Mouse (Mus musculus) layer of hippocampus, postnatal 10 days (tissue): ENCODE data around the gene Kcnh6. TPM values are rescaled to one million over a fixed set of nuclear protein-coding genes. Genes with fewer than 3 reads are reported as not detected.
"Not testable (repeated sequence)": the region's sequence is repeated elsewhere in the genome, so short reads cannot be mapped to it uniquely, and the experiment has no call there.

Experiments
- DNase-seq, 2 experiments: peaks; one replicate each; pipeline ENCODE4 v3.0.0; 2021; ENCODE audit warnings: low spot score in 2 of 2
- total RNA-seq, 2 experiments: library from RNA; stranded (reverse); gene quantifications; 2 replicates each; pipeline ENCODE4 v1.2.3; 2021

Kcnh6 gene
- total RNA-seq, 2 experiments from 2014 or later: 0.76 to 0.82 TPM

DNA sequence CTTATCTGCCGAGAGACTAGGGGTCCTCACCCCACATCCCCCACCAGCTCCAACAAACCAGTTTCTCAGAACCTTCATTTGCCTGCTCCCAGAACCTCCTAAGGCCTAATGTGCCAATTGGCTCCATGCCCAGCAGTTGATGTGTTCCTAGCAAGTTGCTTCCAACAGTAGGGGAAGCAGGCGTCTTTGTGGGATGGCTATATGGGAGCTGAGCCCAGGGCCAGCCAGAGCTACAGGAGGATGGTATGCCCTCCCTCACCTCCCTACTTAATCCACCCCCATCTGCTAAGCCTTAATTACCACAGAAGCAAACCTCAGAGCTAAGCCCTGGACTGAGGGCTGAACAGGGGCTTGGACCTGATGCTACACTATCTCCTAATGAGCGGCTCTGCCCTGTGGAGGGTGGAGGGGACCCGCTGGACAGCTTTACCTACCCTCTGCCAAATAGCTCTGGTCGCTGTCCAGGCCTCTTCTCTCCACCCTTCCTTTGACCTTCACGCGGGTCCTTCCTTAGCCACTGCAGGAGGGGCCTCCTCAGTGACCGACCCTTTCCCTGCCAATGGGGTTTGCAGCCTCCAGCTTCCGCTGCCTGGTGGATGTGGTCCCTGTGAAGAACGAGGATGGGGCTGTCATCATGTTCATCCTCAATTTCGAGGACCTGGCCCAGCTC lies 5.8 kb downstream of the Kcnh6 start:
- DNase-seq: peak; percentile 64 to 67

DNA sequence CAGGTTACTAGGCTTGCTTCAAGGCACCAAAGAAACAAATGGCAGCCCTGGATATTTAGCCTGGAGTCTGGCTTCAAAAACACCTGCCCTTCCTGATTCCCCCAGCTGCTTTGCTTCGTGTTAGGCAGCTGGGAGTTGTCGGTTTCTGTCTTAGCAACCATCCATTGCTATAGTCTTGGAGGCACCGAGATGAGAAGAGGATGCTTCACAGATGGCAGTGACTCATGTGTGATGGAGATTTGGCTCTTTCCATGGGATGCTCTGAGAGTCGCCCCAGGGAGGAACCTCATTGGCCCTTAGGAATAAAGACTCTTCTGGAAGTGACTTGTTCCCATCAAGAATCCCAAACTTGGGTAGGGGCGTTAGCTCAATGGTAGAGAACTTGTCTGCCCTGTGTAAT lies 8.5 kb downstream of the Kcnh6 start:
- no peak for DNase-seq

DNA sequence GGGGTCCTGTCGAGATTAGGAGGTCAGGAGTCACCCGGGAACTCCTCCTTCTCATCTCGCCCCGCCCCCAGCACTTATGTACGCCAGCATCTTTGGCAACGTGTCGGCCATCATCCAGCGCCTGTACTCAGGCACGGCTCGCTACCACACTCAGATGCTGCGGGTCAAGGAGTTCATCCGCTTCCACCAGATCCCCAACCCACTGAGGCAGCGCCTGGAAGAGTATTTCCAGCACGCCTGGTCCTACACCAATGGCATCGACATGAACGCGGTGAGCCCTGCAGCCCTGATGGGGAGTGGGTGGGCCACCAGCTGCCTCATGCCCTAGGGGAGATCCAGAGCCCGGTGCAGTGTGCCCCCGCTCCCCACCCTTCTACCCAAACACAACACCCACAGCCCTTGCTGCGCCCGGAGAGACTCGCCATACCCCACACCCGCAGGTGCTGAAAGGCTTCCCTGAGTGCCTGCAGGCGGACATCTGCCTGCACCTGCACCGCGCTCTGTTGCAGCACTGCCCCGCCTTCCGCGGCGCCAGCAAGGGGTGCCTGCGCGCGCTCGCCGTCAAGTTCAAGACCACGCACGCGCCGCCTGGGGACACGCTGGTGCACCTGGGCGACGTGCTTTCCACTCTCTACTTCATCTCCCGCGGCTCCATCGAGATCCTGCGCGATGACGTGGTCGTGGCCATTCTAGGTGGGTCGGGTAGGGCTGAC lies 12.3 kb downstream of the Kcnh6 start:
- peak in 1 of 2 experiments; percentile 43 for DNase-seq

DNA sequence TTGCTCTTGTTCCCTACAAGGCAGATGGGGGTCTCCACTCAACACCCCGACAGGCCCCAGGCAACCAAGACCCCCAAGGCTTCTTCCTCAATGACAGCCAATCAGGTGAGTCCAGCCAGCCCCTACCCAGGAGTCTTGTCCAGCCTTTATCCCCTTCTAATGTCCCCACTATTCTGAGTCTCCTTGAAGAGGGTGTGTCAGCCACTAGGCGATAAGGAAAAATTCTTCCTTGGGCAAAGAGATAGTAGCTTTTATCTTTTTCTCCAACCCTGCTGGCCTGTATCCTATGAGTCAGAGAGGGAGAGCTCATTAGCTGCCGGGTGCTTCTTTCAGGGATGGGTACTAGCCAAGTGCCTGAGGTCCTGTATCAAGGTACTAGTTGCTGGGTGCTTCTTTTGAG lies 17.9 kb downstream of the Kcnh6 start:
- no peak for DNase-seq

DNA sequence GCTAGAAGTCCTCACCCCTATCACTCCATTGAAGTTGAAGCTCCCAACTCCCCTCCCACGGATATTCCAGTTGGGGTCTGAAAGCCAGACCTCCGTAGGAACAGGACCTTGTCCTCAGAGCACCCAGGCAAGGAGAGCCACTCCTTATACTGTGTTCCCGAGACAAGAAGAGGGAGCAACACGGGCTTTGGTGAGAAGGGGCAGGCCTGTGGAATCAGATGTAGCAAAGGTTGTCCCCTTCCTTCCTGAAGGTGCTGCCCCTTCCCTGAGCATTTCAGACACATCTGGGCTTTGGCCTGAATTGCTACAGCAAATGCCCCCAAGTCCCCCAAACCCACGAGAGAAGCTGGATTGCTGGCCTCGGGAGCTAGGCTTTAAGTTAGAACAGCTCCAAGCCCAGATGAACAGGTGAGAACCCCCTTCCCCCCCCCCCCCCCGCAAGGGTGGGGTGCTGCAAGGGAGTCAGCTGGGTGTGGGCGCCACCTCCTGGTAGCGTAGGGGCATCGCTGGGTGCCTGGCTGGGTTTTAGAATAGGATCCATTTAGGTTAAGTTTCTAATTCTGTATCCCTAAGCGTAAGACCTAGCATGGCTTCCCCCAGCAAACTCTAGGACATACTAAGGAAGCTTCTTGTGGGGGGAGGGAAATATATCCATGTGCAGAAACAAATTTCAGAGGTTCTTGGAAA lies 18.7 kb downstream of the Kcnh6 start:
- peak; percentile 68 to 79 for DNase-seq

DNA sequence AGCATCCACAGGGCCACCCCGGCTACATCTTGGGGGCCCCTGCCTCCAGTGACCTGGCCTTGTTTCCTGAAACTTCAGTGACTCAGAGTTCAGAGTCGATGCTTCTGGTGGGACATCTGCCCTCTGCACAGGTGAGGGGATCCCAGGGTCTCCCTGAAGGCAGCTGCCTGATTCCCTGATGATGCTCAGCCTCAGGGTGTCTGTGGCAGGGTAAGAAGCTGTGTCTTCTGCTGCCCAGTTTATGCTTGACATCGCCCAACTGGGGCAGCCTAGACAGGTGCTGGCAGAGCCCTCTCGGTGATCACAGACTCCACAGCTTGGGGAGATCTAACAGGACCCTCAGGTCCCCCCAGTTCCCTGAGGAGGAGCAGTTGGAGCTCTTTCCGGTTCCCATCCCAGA lies 19.7 kb downstream of the Kcnh6 start:
- DNase-seq: no peak

DNA sequence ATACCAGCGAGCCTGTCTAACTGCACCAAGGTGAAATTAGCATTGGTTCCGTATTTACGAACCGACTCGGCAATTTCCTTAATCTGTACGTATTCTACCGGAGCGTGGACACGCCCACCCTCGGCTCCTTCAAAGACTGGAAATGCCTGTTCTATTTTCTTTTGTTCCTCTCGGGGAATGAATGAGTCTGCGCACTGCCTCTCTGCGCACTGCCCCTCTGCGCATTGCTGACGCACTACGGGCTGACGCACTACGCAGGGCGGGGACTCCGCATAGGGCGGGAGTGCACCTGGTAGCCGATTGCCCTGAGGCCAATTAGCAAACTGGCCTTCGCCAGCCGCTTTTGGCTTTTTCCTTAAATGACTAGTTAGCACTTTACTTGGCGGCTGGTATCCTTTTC lies 24.1 kb downstream of the Kcnh6 start:
- DNase-seq: not testable (repeated sequence)

DNA sequence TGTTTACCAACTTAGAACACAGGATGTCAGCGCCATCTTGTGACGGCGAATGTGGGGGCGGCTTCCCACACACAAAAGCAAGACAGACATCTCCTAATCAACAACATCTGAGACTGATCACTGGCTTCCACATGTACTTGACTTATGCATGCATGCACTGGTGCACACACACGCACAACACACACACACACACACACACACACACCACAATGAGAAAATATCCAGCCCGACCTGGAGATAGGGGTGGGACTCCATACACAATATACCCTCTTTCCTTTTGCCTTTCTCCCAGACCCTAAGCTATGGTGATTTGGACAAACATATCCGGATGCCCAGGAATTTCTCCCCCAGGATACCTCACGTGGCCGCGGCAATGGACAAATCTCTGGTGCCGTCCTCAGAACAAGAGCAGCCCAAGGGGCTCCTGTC lies 25.6 kb downstream of the Kcnh6 start:
- no peak for DNase-seq

DNA sequence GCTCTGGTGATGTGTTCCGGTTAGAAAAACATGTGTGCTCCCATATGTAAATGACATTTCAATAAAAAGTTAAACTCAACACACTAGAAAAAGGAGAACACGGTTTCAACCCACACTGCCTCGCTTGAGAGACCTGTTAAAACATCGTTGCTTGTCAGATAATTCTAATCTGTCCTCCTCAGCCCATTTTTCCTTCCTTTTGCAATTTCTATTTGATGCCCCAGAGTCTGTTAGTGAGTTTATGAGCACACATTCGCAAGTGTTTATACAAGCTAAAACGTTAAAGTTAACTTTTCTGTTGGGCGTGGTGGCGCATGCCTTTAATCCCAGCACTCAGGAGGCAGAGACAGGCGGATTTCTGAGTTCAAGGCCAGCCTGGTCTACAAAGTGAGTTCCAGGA lies 27.1 kb downstream of the Kcnh6 start:
- DNase-seq: no peak

DNA sequence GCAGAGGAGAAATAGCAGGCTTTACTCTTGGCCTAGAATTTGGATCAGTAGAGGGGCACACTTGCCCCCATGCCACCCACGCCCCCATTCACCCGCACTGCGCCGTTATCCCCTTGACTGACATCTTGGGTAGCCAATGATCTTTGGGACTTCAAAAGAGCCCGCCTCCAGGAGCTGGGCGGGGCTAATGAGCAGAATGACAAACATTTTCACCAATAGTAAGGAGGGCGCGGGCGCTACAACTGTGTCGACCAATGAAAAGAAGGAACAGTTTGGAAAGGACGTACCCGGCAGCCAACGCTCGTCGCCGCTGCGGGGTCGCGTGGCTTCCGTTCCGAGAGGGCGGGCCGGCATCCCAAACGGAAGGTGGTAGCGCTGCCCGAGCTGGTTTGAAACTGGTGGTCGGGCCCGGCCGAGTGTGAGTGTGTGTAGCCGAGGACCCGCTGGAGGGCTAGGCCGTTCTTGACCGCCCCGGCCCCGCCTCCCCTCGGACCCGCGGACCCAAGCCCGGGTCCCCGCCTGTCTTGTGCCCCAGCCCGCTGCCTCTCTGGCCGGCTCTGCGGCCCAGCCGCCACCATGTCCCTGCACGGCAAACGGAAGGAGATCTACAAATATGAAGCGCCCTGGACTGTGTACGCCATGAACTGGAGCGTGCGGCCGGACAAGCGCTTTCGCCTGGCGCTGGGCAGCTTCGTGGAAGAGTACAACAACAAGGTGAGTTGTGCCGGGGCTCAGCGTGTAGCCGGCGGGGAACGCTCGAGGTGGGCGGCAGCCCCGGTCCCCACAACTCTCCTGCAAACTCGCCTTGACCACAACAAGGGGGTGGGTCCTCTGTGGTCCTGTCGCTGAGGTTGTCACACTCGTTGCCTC lies 28.9 kb downstream of the Kcnh6 start, which contains the start of gene Dcaf7:
Gene Dcaf7, plus strand, starts transcription at position 325 of the 870 bp plus-strand sequence.
- peak; percentile 99 to 100 for DNase-seq

DNA sequence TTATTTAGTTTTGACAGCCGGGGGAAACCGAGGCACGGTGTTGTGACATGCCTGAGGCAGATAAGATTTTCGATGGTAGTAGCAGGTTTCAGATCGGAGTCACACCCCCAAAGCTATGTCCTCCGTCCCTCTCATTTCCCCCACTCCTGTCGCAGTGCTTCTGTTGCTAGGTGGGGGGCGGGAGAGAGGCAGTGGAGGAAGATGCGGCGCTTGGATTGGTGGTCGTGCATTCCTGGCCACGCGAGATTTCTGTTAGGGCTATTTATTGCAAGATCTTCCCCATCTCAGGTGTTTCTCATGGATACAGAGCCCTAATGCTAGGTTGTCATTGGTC lies 29.5 kb downstream of the Kcnh6 start:
- peak; percentile 69 to 76 for DNase-seq

DNA sequence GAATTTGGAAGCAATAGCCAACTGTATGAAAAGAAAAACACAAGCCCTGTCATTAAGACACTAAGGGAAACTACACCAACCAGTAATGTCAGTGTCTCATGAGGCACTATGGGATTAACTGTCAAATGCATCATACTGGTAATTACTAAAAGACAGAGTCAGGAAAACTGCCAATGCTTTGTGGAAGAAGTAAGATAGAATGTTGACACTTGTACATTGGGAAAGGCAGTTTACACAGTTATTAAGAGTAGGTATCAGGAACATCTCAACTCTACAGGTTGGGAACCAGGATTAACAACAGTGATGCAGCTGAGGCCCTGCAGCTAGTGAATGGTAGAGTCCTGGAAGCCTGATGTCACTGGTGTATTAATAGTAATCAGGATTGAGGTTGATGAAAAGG lies 36.4 kb downstream of the Kcnh6 start:
- DNase-seq: no peak

DNA sequence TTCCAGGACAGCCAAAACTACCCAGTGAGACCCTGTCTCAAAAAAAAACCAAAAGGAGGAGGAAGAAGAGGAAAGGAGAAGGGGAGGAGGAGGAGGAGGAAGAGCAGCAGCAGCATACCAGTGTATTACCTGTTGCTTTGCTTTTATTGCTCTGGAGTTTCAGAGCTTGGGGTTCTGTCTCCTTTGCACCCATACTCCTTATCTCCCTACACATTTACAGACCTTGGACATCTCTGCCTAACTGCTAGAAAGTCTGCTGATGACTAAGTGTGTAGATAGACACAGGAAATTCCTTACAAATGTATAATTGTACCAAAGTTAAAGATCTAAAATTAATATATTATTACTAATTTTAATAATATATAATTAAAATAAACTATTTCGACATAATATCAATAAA lies 37.3 kb downstream of the Kcnh6 start:
- no peak for DNase-seq

DNA sequence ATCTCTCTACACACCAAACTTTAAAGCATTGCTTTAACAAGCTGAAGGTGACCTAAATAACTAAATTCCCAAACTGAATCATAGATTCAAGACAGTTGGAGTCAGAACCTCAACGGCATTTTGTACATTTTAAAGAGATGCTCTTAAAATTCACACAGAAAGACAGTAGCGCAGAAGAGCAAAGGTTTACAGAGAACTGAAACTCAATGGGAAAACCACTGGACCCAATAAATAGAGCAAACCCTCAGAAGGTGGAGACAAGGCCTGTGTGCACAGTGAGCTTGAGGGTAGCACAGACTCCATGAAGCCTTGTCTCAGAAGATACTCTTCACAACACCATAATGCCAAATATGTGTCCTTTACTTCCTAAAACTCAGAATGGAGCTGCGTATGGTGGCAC lies 37.9 kb downstream of the Kcnh6 start:
- no peak for DNase-seq

DNA sequence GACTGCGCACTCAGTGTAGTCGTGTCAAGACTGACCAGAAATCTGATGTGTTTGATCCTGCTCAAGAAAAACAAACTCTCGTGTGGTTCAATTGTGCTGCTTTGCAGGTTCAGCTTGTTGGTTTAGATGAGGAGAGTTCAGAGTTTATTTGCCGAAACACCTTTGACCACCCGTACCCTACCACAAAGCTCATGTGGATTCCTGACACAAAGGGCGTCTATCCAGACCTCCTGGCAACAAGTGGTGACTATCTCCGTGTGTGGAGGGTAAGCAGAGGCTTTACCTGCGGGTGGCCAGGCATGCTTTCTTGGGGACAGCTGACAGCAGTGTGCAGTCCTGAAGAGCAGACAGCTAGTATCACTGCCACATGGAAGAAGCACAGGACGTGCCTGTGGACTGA lies 38.7 kb downstream of the Kcnh6 start:
- DNase-seq: no peak

DNA sequence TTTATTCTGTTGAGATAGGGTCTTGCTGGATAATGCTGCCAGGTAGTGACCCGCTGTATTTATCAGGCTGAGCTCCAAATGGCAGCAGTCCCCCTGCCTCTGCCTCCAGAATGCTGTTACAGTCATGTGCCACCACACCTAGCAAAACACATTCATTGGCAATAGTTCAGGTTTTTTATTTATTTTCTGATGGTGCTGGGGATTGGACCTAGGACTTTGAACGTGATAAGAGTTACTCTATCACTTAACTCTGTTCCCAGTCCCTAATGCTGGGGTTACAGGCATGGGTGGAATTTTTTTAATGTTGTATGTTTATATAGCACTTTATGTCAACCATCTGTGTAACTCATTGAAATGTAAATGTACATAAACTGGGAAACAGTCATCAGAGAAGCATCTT lies 46.0 kb downstream of the Kcnh6 start:
- DNase-seq: no peak

DNA sequence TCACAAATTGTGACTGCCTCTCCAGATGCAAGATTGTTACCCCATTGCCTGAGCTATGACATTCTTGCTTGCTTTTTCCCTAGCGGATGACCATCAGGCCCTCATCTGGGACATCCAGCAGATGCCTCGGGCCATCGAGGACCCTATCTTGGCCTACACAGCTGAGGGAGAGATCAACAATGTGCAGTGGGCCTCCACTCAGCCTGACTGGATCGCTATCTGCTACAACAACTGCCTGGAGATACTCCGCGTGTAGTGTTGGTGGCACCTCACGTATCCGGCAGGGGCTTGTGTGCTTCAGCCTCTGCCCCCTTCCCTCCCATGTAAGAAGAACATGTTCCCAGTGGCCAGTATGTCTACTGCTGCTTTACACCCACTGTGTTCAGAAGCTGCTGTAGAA lies 46.7 kb downstream of the Kcnh6 start:
- no peak for DNase-seq

DNA sequence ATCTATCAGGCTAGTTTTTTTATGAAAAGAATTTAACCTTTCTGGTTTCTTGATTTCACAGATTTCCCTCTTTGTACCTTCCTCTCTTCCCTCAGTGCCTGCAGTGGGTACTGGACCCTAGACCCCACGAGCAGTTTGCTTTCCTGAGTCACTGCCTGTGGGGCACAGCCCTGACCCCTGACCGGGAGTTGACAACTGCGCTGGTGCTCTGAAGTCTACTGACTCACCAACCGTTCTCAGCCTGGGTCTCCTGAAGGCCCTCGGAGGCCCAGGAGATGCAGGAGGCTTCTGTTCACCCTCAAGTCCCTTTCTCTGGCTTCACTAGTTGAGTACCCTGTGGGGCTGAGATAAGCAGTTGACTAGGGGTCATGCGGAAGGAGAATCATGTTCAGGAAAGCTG lies 47.4 kb downstream of the Kcnh6 start:
- DNase-seq: no peak

DNA sequence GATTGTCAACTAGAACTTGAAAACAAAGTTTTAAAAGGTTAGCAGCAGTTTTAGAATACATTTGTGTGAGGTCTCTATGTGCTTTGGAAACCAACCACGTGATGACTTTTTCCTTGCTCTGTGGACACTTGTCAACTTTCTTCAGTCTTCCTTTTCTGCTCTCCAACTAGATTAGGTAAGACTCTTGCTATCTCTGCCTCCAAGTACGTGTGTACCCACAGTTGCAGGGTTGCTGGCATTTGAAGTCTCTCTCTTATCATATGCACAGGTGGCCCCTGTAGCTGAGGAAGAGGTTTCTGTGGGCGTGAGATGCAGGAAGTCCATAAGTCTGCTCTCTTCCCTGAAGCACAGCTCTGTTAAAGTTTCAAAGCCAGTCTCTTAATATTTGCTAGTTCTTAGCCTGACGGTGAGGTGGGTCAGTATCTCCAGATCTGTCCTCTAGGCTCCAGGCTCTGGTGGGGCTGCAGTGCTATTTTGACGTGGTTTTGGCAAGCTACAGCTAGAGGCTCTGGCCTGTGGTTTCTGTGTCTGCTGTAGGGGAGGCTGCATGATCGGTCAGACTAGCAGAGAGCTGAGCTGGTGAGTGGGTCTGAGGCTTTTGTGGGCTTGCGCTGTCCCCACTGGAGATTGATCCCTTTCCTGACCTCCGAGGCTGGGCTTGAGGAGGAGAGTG lies 49.0 kb downstream of the Kcnh6 start:
- DNase-seq: no peak

DNA sequence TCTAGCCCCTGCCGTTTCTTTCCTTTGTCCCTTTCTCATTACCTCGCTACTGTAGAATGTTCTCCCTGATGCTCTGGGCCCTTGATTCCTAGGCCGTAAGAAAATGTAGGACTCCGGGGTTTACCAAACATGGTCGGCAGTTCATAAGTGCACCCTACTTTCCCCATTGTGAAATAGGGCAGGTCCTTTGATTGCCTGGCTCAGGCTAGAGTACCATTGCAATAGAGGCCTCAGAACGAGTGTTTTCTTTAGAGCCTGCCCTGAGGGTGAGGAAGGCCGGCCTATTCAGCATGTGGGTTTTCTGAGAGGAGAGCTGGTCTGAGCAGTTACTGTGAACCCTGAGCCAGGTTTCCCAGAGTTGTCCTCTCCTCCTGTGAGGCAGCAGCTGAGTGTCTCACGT lies 50.1 kb downstream of the Kcnh6 start:
- no peak for DNase-seq

DNA sequence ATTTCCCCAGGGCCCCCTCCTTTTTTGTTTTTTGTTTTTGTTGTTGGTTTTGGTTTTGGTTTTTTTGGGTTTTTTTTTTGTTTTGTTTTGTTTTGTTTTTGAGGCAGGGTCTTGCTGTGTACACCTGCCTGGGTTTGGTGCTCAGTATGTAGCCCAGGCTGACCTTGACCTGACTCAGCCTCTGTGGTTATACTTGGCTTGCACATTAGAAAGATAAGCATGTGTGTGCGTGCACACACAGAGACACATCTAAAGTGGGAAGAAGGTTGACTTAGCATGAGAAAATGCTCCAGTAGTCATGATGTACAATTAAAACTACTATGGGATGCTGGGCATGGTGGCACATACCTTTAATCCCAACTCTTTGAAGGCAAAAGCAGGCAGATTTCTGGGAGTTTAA lies 52.6 kb downstream of the Kcnh6 start:
- no peak for DNase-seq
